Mouse (Mus musculus) kidney, postnatal 0 days (tissue): ENCODE measurements at regions not wholly inside any gene's neighbourhood (a gene's known extent, or its start where the extent isn't known, plus 50 kb on each side); places are given as distances from the start of the nearest gene placed in this dataset.

Source experiments
- ATAC-seq: fragments of 200-750 bp; cut with Nextera tagmentation; replicated peaks from 2 replicates; pipeline ENCODE4 v1.8.0; 2017; ENCODE audit warnings: low read depth, moderate number of reproducible peaks, moderate TSS enrichment, moderate library complexity; ENCODE audit not compliant: low FRiP score
- DNase-seq: peaks from one replicate; pipeline ENCODE4 v3.0.0-alpha.2; 2016; ENCODE audit warnings: low spot score
- H3K27ac ChIP-seq: fragments of 300-500 bp; sonication (generic); 2 replicates; pipeline ENCODE4 v1.5.1; 2014; ENCODE audit warnings: mild to moderate bottlenecking
- H3K27me3 ChIP-seq: fragments of 300-500 bp; sonication (generic); 2 replicates; pipeline ENCODE4 v1.6.1; 2014; ENCODE audit warnings: low read length, mixed read lengths; ENCODE audit not compliant: insufficient read depth
- H3K36me3 ChIP-seq: fragments of 300-500 bp; sonication (generic); 2 replicates; pipeline ENCODE4 v1.6.1; 2014; ENCODE audit warnings: low read length, mixed read lengths; ENCODE audit not compliant: insufficient read depth
- H3K4me1 ChIP-seq: fragments of 300-500 bp; sonication (generic); replicated peaks from 2 replicates; pipeline ENCODE4 v1.6.1; 2014; ENCODE audit warnings: antibody characterized with exemption, low read length, mixed read lengths; ENCODE audit not compliant: insufficient read depth
- H3K4me2 ChIP-seq: fragments of 300-500 bp; sonication (generic); 2 replicates; pipeline ENCODE4 v1.6.1; 2014; ENCODE audit warnings: mild to moderate bottlenecking, low read length, moderate library complexity, mixed read lengths
- H3K4me3 ChIP-seq: fragments of 300-500 bp; sonication (generic); replicated peaks from 2 replicates; pipeline ENCODE4 v1.5.1; 2014; ENCODE audit warnings: low read depth, low read length
- H3K9ac ChIP-seq: fragments of 300-500 bp; sonication (generic); 2 replicates; pipeline ENCODE4 v1.6.1; 2014; ENCODE audit warnings: low read depth, low read length
- H3K9me3 ChIP-seq: fragments of 300-500 bp; sonication (generic); replicated peaks from 2 replicates; pipeline ENCODE4 v1.6.1; 2016; ENCODE audit warnings: low read length, inconsistent platforms, mixed read lengths
- CTCF ChIP-seq: IDR thresholded peaks from 2 replicates; pipeline ENCODE4 v1.5.1; 2016; ENCODE audit warnings: antibody characterized with exemption, low read depth, mild to moderate bottlenecking, moderate library complexity
- WGBS: fragments of 180-500 bp; shearing (Covaris S2); extraction: QIAGEN DNeasy Blood & Tissue Kit; methylation state at CpG from one replicate; pipeline ENCODE4 v1.1.7; 2014; 5-methylcytosine and 5-hydroxymethylcytosine counted together

DNA sequence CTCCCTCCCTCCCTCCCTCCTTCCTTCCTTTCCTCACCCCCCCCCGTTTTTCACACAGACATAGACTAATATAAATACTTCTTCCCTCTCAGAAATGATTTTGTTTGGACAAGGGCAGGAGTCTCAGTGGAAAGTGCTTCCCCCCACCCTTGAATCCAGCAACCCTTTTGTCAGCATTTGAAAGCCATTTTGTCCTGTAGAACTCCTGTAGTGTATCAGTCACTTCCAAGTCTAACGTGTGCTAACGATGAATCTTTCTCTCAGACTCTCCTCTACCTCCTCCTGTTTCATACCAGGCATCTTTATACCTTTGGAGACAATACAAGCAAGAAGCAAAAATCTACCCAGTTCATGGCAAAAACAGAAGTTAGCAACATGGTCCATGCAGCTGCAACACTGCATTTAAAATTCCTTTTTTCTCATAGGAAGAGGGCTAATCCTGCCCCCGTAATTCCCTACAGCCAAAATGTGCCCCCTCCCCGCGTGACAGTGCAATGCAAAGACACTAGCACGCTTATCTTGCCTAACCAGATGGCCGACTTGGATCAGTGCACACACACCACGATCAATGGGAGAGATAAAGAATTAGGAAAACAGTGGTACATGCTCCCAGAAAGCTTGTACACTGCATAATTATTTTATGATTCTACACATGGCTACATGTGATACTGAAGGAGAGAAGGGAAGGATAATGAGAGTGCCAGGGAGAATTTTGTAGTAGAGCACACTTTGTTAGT lies 180.7 kb upstream of the Otx2 start:
- H3K36me3 ChIP-seq: no peaks in the 10 kb centered on the region
- no peak overlapping the region for H3K4me3 ChIP-seq
- no peaks in the 10 kb centered on the region for H3K9me3 ChIP-seq
- no peaks in the 10 kb centered on the region for H3K4me1 ChIP-seq
- H3K4me2 ChIP-seq: no peak overlapping the region
- H3K9ac ChIP-seq: no peak overlapping the region
- 57% methylated on average over 9 of the region's 9 CpGs for WGBS
- ATAC-seq: no peak
- H3K27me3 ChIP-seq: peaks cover 12% of the 10 kb centered on the region; the same call in 1 of the 2 replicates
- H3K27ac ChIP-seq: no peak overlapping the region
- no peak for TF ChIP-seq CTCF
- no peak for DNase-seq

DNA sequence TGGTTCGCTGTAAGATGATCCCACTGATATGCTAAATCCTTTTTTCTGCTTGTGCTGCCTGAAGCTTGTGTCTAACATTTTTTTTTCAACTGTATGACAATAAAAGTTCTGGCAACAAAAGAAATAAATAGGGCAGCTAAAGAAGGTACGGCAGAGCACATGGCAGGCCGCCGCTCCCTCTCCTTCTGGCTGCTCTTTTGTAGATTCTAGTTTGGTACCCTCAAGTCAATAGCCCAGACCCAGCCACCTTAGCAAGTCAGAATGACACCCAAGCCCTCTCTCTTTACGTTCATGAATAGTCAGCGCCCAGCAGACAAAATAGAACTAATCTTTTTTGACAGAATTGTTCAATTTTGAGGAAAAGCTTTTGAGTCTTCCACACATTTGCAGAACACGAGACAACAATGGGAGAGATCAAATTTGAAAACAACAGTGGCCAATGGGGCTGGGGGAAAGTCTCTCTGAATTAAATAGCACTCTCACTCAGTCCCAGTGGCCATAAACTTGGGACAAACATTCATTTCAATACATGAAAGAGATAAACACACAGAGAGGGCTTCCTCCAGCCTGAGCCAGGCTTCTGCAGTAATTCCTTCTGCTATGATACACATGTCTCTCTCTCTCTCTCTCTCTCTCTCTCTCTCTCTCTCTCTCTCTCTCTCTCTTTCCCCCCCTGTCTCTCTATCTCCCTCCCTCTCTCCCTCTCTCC lies 180.0 kb upstream of the Otx2 start:
- DNase-seq: no peak
- TF ChIP-seq CTCF: no peak
- H3K4me1 ChIP-seq: no peaks in the 10 kb centered on the region
- no peak overlapping the region for H3K27ac ChIP-seq
- no peak overlapping the region for H3K9ac ChIP-seq
- H3K27me3 ChIP-seq: peaks cover 12% of the 10 kb centered on the region; the same call in 1 of the 2 replicates
- no peaks in the 10 kb centered on the region for H3K9me3 ChIP-seq
- H3K4me2 ChIP-seq: no peak overlapping the region
- no peak overlapping the region for H3K4me3 ChIP-seq
- H3K36me3 ChIP-seq: no peaks in the 10 kb centered on the region
- 47% methylated on average over 7 of the region's 7 CpGs for WGBS
- no peak for ATAC-seq

DNA sequence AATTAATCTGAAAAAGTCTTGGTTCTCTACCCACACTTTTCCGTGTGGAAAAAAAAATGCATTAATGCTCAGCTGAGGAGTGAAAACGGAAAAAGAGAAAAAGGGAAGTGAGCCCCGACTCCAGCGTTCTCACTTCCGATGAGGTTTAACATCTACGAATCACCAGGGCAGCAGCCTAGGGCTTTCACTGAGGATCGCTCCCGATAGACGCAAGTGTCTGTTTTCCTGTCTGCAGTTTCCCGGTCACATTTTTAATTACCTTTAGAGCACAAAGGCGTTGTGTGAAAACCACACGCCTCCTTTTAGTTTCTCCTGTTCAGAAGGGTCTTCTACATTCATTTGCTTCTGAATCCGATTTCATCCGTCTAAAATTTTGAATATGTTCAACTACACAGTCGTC lies 179.2 kb upstream of the Otx2 start:
- no peak for DNase-seq
- no peak for ATAC-seq
- WGBS: 8% methylated on average over 15 of the region's 15 CpGs
- Histone ChIP-seq H3K9ac (no peak overlapping the region), H3K27me3 (peaks cover 12% of the 10 kb centered on the region; the same call in 1 of the 2 replicates), H3K4me2 (peak overlapping the region; percentile 37), H3K4me3 (0 out of 2 replicates have a peak overlapping the region, but pooled peaks have one; percentile 7), H3K4me1 (no peaks in the 10 kb centered on the region), H3K9me3 (no peaks in the 10 kb centered on the region), H3K27ac (no peak overlapping the region), H3K36me3 (no peaks in the 10 kb centered on the region)
- TF ChIP-seq CTCF: no peak

DNA sequence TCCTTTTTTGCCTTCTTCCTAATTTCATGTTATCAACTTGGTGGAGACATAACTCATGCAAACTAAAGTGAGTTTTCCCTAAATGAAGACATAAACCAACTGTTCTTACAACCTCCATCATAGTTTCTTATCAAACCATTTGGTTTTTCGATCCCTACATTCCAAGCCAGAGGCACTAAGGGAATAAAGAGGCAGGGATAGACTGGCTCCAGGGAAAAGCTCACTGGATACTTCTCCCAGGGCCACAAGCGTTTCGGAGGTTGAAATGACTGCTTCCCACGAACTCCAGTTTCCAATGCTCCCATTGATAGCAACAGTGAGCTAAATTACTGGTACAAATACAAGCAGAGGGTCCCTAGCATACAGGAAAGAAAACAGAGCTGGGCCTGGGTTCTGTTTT lies 178.4 kb upstream of the Otx2 start:
- no peak for ATAC-seq
- WGBS: 51% methylated on average over 4 of the region's 4 CpGs

DNA sequence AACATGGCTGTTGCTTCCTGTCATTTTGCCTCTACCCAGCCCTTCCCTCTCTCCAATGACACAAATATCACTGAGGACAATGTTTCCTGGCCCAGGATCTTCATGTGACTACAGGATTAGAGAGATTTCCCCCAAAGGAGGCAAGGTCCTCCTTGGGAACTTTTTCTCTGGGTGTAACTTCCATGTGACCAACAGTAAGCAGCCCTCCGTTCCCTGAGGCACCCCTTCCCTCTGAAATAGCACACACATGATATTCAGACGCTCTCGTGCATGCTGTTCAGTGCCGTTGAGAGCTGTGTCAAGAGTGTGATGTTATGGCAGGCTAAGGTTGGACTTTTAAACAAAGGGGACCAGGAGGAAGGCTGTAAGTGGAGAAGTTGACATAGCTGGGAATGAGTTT lies 169.2 kb upstream of the Otx2 start:
- no peaks in the 10 kb centered on the region for H3K9me3 ChIP-seq
- H3K4me3 ChIP-seq: no peak overlapping the region
- no peak overlapping the region for H3K9ac ChIP-seq
- H3K27me3 ChIP-seq: no peaks in the 10 kb centered on the region
- DNase-seq (no peak), ATAC-seq (no peak)
- H3K4me2 ChIP-seq: no peak overlapping the region
- WGBS: 88% methylated on average over 4 of the region's 4 CpGs
- no peaks in the 10 kb centered on the region for H3K36me3 ChIP-seq
- no peak for TF ChIP-seq CTCF
- no peak overlapping the region for H3K27ac ChIP-seq
- H3K4me1 ChIP-seq: no peaks in the 10 kb centered on the region

More for the DNA sequence above, 178.4 kb upstream of the Otx2 start:
- Histone ChIP-seq H3K9me3 (no peaks in the 10 kb centered on the region), H3K4me2 (no peak overlapping the region), H3K4me3 (no peak overlapping the region), H3K4me1 (no peaks in the 10 kb centered on the region), H3K36me3 (no peaks in the 10 kb centered on the region), H3K27me3 (peaks cover 12% of the 10 kb centered on the region; the same call in 1 of the 2 replicates), H3K27ac (no peak overlapping the region), H3K9ac (no peak overlapping the region)
- DNase-seq: no peak
- TF ChIP-seq CTCF: no peak

DNA sequence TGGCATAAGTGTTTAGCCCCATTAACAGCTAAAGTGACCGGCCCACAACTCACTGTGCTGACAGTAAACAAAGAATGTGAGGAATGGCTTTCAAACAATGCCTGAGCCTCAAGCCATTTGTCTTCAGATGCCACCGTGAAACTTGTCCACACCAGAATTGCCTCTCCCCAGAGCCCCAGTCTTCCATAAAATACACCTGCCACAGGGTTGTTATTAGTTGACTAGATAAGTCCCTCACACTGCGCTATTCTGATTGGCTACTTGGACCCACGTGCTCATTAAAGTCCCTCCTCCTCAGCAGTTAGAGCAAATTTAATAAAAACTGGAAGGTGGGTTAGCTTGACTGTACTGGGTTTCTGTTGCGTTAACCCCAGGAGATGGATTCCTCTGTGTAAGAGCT lies 167.7 kb upstream of the Otx2 start:
- DNase-seq: no peak
- Histone ChIP-seq H3K4me2 (no peak overlapping the region), H3K4me3 (no peak overlapping the region), H3K4me1 (no peaks in the 10 kb centered on the region), H3K36me3 (no peaks in the 10 kb centered on the region), H3K27ac (no peak overlapping the region), H3K9ac (no peak overlapping the region), H3K9me3 (no peaks in the 10 kb centered on the region), H3K27me3 (no peaks in the 10 kb centered on the region)
- no peak for TF ChIP-seq CTCF
- WGBS: 53% methylated on average over 5 of the region's 5 CpGs
- ATAC-seq: no peak
